Mouse (Mus musculus) cerebellum, adult 2 months (tissue): ENCODE results near the gene Pecam1. TPM values are rescaled to one million over a fixed set of nuclear protein-coding genes. Genes with fewer than 3 reads are reported as not detected.

Experiments used
- DNase-seq, 2 experiments: peaks; one replicate each; pipeline ENCODE4 v3.0.0; 2021
- H3K27ac ChIP-seq: fragments of 200-500 bp; 2 replicates; pipeline ENCODE4 v1.5.1; 2012; ENCODE audit warnings: low read length, control low read depth, inconsistent platforms; ENCODE audit not compliant: insufficient read depth
- H3K27me3 ChIP-seq: fragments of 200-500 bp; 2 replicates; pipeline ENCODE4 v1.6.1; 2012; ENCODE audit warnings: inconsistent platforms, mild to moderate bottlenecking, low read length, moderate library complexity; ENCODE audit not compliant: control insufficient read depth, insufficient read depth
- H3K4me1 ChIP-seq: fragments of 200-500 bp; 2 replicates; pipeline ENCODE4 v1.6.1; 2011; ENCODE audit warnings: low read length; ENCODE audit not compliant: control insufficient read depth, insufficient read depth
- H3K4me3 ChIP-seq: fragments of 200-500 bp; replicated peaks from 2 replicates; pipeline ENCODE3; 2011; ENCODE audit warnings: mild to moderate bottlenecking, low read depth, low read length, control low read depth; ENCODE audit not compliant: insufficient read depth
- CTCF ChIP-seq: fragments of 200-500 bp; IDR thresholded peaks from 2 replicates; pipeline ENCODE4 v1.5.1; 2011; ENCODE audit warnings: low read depth, mild to moderate bottlenecking, control low read depth, low read length, moderate library complexity, borderline replicate concordance; ENCODE audit not compliant: insufficient read depth
- POLR2A ChIP-seq: fragments of 200-500 bp; IDR thresholded peaks from 2 replicates; pipeline ENCODE4 v1.6.1; 2011; ENCODE audit warnings: low read length, control low read depth, borderline replicate concordance; ENCODE audit not compliant: insufficient read depth
- WGBS: fragments of 180-500 bp; shearing (Covaris S2); methylation state at CpG from one replicate; pipeline ENCODE4 v1.1.7; 2018; 5-methylcytosine and 5-hydroxymethylcytosine counted together
- polyA plus RNA-seq: library from polyadenylated mRNA; depleted of rRNA; stranded (reverse); fragments of >200 nt; gene quantifications from 2 replicates; pipeline ENCODE4 v1.2.3, GENCODE M21; 2012; rRNA removed

Gene Pecam1
- polyA plus RNA-seq: 15.8 and 16.2 TPM in 2 replicates

GRCm38 (mm10) chr11:106750121-106750751, at the start of gene Pecam1:
Gene Pecam1, minus strand, starts transcription at chr11:106750628.
- WGBS: 87% methylated on average over 13 of the region's 13 CpGs
- TF ChIP-seq POLR2A (no peak), CTCF (no peak)

GRCm38 (mm10) chr11:106795679-106796078, 45.3 kb upstream of the Pecam1 start:
- Histone ChIP-seq H3K4me1 (no peaks in the 10 kb centered on the region), H3K4me3 (no peak overlapping the region), H3K27me3 (no peaks in the 10 kb centered on the region), H3K27ac (no peak overlapping the region)
- TF ChIP-seq CTCF: no peak
- TF ChIP-seq POLR2A: no peak
- no peak for DNase-seq
- 70% methylated on average over 9 of the region's 9 CpGs for WGBS

More at GRCm38 (mm10) chr11:106750121-106750751, at the start of gene Pecam1:
- Histone ChIP-seq H3K27ac (no peak within 1 kb of the TSS), H3K4me3 (no peak within 1 kb of the TSS), H3K27me3 (no peaks in the 10 kb centered on the region), H3K4me1 (no peaks in the 10 kb centered on the region)
- DNase-seq: no peak

- H3K27me3 ChIP-seq: no peaks in the 10 kb centered on the region
- 61% methylated on average over 4 of the region's 4 CpGs for WGBS
- TF ChIP-seq POLR2A: no peak
- no peak for TF ChIP-seq CTCF
- H3K4me3 ChIP-seq: no peak overlapping the region
- no peaks in the 10 kb centered on the region for H3K4me1 ChIP-seq
- DNase-seq: no peak
- H3K27ac ChIP-seq: no peak overlapping the region
Measured at GRCm38 (mm10) chr11:106793846-106794245, 43.4 kb upstream of the Pecam1 start.

- Histone ChIP-seq H3K27ac (peak overlapping the region; percentile 75), H3K27me3 (no peaks in the 10 kb centered on the region), H3K4me3 (peak overlapping the region; percentile 87), H3K4me1 (no peaks in the 10 kb centered on the region)
- whole genome bisulfite sequencing: 0% methylated on average over 6 of the region's 6 CpGs
- peak in 1 of 2 experiments; percentile 45 for DNase-seq
- no peak for TF ChIP-seq CTCF
- no peak for TF ChIP-seq POLR2A
Measured at GRCm38 (mm10) chr11:106789649-106790048, 39.2 kb upstream of the Pecam1 start.

GRCm38 (mm10) chr11:106788775-106789459, 38.5 kb upstream of the Pecam1 start, which contains the start of the genes Ddx5 and Cep95:
Gene Ddx5, minus strand, starts transcription at chr11:106789185.
Gene Cep95, plus strand, starts transcription at chr11:106789252.
- Histone ChIP-seq H3K27me3 (no peaks in the 10 kb centered on the region), H3K4me1 (no peaks in the 10 kb centered on the region; the same call in 1 of the 2 replicates), H3K27ac (peak within 1 kb of the TSS; percentile 96), H3K4me3 (peak within 1 kb of the TSS; percentile 87)
- peak in 1 of 2 experiments; percentile 98 for DNase-seq
- TF ChIP-seq CTCF: no peak
- peak; percentile 81 for TF ChIP-seq POLR2A
- under 1% methylated on average over 58 of the region's 58 CpGs for whole genome bisulfite sequencing

GRCm38 (mm10) chr11:106788026-106788774, 37.8 kb upstream of the Pecam1 start:
- TF ChIP-seq POLR2A (peak; percentile 98), CTCF (no peak)
- peak; percentile 98 to 99 for DNase-seq
- WGBS: under 1% methylated on average over 72 of the region's 79 CpGs
- H3K27ac ChIP-seq: peak overlapping the region; percentile 96
- H3K4me1 ChIP-seq: no peaks in the 10 kb centered on the region; the same call in 1 of the 2 replicates
- peak overlapping the region; percentile 87 for H3K4me3 ChIP-seq
- no peaks in the 10 kb centered on the region for H3K27me3 ChIP-seq

- Histone ChIP-seq H3K27ac (peak overlapping the region; percentile 87), H3K4me1 (no peaks in the 10 kb centered on the region; the same call in 1 of the 2 replicates), H3K27me3 (no peaks in the 10 kb centered on the region), H3K4me3 (peak overlapping the region; percentile 87)
- DNase-seq: peak; percentile 89
- TF ChIP-seq POLR2A (no peak), CTCF (no peak)
- under 1% methylated on average over 65 of the region's 65 CpGs for WGBS
Measured at GRCm38 (mm10) chr11:106787131-106788025, 37.0 kb upstream of the Pecam1 start.
